Mouse (Mus musculus) C2C12 (cell line): ENCODE measurements around the gene Agfg2.

Source experiments
- CEBPB ChIP-seq: IDR thresholded peaks from one replicate; pipeline ENCODE4 v1.6.1; 2011; ENCODE audit warnings: low read depth, mild to moderate bottlenecking, control low read depth, moderate library complexity
- CTCF ChIP-seq: IDR thresholded peaks from one replicate; pipeline ENCODE4 v1.5.1; 2011; ENCODE audit not compliant: control insufficient read depth, insufficient read depth, insufficient read length
- FOSL1 ChIP-seq: IDR thresholded peaks from one replicate; pipeline ENCODE4 v1.8.0; 2011; ENCODE audit warnings: mild to moderate bottlenecking, low read length; ENCODE audit not compliant: poor library complexity, insufficient read depth, severe bottlenecking
- MAX ChIP-seq: IDR thresholded peaks from one replicate; pipeline ENCODE4 v1.6.1; 2011; ENCODE audit warnings: mild to moderate bottlenecking, control low read depth
- MYOD1 ChIP-seq: IDR thresholded peaks from one replicate; pipeline ENCODE4 v1.6.1; 2011; ENCODE audit warnings: low read depth; ENCODE audit not compliant: control insufficient read depth, insufficient read length
- MYOG ChIP-seq: IDR thresholded peaks from one replicate; pipeline ENCODE4 v1.6.1; 2011; ENCODE audit not compliant: control insufficient read depth, insufficient read length; ENCODE audit errors: extremely low read depth
- USF1 ChIP-seq: IDR thresholded peaks from one replicate; pipeline ENCODE4 v1.6.1; 2011; ENCODE audit warnings: low read depth, mild to moderate bottlenecking, control low read depth, moderate library complexity

DNA sequence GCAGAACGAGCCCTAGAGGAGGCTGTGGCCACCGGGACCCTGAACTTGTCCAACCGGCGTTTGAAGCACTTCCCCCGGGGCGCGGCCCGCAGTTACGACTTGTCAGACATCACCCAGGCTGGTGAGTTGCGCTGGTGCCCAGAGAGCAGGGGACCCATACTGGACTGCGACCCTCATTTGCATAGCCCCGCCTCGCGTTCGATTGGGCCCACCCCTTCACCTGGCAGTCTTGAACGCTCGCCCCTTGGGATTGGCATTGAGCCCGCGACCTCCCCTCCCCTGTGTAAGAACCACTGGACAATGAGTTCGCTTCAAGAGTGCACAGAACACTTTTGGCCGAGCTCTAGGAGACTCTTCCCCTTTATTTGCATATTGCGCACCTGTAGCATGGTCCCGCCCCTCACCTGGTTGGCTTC, 55.2 kb downstream of the Agfg2 start:
- TF ChIP-seq CTCF (no peak), FOSL1 (no peak), CEBPB (no peak), USF1 (no peak), MAX (no peak), MYOD1 (no peak), MYOG (no peak)
